Mouse (Mus musculus) thymus, postnatal 14 days (tissue): Measurements from ENCODE around the gene Ptges.
A peak's percentile ranks its signal among the peaks of the same experiment; 100 is the strongest.

ENCODE experiments used
- DNase-seq: peaks from one replicate; pipeline ENCODE4 v3.0.0; 2021

Ptges gene

DNA sequence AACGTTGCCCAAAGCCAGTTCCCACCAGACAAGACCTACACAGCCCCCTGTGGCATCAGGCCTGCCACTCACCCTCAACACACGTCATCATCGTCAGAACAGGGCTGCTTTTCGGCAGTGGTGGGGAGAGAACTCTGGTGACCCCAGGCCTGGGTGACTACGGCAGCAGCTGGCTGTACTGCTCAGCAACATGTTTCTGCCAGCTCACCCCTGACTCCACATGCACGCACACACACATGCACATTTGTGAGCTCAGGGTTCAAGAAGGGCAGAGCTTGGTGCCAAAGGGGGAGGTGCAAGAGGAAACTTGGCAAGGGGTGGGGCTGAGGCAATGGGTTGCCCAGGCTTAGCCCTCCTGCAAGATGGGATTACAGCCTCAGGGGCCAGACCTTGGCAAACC is 32.4 kb downstream of the Ptges start:
- DNase-seq, result peak; percentile 13

DNA sequence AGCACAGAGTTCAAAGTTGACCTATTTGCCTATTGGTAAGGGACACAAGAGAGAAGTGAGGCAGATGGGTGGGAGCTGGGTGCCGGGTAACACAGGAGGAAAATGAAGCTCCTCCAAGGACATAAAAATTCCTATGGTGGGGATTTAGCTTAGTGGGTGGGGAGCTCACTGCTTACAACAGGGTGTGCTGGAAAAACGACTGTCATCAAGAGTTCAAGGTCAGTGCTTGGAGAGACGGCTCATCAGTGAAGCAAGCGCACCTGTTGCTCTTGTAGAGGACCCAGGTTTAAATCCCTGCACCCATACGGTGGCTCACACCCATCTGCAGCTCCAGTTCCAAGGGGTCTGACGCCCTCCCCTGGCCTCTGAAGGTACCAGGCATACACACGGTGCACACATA is 35.7 kb downstream of the Ptges start:
- no peak for DNase-seq

DNA sequence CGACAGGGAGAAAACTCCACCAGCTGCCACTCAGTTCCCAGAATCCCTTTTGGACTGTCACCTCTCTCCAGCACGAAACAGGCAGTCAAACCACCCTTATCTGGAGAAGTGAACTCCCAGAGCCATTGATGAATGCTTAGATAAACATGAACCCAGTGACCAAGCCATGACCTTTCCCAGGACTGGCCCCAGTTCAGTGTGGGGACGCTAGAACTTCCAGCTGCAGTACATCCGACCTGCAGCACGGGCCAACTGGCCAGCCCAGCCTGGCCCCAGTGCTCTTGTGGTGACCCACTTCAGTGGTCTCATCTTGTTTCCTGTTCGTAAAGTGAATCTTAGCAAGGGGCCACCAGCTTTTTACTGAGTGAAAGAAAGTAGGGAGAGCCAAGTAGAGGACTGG is 36.3 kb downstream of the Ptges start:
- DNase-seq, result no peak

DNA sequence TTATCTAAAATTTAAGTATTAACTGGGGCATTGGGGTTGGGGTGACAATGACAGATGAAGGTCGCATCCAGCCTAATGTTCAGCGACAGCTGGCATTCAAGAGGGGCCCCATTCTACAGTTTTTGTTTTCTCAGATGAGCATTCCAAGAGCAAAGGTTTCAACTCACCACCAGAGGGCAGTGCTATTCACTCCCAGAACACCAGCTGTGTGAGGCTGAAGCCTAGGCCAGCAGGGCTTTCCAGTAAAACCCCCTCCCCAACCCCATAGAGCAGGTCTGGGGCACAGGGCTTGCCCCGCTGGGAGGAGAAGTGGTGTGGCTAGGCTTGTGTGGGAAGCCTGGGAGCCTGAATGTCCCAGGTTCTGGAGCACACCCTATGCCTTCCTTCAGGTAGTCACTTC is 38.7 kb downstream of the Ptges start:
- DNase-seq, result peak; percentile 55

DNA sequence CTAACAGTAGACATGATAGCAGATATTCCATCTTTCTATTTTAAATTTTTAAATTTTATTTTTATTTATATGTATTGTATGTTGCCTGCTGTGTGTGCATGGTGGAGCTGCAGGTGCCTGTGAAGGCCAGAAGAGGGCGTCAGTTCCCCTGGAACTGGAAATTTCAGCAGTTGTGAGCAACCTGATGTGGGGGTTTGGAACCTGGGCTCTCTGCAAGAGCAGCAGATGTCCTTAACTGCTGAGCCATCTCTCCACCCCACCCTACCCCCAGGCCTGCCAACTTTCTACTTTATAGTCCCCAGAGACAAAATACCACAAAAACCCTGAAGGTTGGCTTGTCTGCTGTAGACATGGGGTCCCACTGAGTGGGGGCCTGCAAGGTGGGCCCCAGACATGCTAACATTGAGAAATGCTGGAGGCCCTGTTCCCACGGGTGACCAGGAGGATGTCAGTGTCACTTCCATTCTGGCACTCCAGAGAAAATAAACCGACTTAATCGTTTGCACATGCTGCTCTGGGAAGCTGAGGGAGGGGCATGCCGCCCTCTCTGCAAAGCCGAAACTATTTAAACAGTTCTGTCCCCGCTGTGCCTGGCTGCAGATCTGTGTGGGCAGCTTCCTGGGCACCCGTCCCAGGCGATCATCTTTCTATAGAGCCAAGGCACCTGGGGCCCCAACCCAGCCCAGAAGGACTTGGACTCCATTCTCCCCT is 44.1 kb downstream of the Ptges start:
- no peak for DNase-seq

DNA sequence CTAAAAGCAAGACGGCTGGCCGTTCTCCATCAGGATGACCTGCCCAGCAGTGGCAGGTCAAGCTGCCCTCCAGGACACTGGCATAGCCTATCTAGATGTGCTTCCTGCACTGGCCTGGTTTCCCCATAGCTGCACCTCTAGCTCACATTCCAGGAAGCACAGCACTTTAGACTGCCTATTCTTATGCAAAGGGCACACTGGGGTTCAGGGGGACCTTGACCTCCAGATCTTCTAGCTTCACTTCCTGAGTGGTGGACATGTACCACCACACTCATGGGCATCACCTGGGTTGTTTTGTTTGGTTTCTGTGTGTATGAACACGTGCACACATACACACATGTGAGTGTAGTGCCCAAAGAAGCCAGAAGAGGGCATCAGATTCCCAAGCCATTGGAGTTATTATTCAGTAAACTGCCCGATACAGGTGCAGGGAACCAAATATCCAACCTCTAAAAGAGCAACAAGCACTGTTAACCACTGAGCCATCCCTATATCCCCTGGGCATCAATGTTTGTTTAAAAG is 44.8 kb downstream of the Ptges start:
- DNase-seq, result no peak

DNA sequence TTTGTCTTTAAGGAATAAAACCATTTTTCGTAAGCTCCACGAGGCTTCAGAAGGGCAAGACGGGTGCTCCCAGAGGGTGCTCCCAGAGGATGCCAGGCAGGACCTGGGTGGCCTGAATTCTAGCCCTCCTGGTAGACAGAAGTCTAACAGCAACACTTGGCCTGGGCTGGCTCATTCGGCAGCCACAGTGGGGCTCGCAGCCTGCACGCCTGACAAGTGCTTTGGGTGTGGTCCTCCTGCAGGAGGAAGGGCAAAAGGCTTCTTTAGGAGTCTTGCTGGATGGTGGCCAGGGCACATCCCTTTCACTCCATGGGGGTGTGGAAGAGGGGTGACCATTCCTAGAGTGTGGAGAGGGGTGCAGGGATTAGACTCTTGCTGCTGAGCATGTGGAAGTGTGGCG is 48.4 kb downstream of the Ptges start:
- DNase-seq, result no peak

DNA sequence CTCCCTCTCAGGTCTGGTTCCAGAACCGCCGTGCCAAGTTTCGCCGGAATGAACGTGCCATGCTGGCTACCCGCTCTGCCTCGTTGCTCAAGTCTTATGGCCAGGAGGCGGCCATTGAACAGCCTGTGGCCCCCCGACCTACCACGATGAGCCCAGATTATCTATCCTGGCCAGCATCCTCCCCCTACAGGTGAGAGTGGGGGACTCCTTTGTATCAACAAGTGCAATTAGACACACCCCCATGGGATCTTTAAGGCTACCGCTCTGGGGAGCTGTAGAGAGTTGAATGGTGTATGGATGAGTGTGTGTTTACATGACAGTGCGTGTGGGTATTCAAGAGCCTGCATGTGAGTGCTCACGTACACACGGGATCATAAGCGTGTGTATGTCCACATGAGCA is 50.2 kb downstream of the Ptges start:
- DNase-seq, result no peak

DNA sequence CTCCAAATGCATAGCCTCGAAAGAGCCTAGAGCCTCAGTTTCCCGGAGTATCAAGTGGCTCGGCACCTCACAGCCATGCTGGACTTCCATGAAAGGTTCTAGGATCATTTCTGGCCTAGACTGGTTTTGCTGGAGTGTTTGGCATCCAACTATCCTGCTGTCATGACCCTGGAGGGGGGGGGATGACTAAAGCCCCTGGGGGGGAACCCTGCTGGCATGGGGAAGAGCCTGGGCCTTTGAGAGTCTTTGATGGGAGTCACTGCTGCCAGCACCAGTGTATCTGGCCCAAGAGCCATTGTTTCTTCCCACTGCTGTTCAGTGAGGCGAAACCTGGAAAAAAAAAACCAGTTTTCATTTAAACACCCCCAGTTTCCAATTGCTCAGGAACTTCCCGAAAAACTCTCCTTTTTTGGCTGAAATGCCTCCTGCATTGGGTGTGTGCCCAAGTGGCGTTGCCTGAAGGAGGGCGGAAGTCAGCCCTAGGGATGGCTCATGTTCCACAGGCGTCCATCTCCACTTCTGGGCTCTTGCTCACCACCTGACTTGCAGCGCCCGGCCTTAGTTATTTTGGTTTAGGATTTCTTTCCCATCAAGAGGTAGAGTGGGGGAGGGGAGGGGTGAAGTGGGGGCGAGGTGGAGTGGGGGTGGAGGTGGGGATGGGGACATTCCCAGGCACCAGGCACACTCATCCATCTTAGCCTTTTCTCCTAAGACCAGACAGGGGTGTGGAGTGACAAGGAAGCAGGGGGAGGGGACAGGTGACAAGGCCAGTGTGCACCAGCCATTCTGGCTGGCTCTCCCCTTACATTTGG is 53.8 kb downstream of the Ptges start:
- no peak for DNase-seq

DNA sequence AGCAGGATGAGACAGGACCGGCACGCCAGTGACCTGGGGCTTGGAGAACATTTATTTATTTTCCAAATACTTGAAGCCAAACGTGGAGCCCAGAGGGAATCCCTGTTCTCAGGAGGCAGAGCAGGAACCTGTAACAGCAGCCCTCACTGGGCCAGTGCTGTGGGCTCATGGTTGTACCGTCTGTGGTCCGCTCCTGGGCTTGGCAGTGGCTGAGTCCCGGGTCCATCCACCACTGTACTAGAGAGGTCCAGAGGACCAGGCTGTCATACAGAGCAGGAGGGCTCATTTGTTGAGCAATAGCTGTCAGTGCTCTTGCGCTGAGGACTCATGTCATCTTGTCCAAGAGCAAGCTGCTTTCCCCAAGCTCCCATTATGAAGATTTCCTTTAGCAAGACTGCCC is 54.6 kb downstream of the Ptges start:
- DNase-seq, result no peak

DNA sequence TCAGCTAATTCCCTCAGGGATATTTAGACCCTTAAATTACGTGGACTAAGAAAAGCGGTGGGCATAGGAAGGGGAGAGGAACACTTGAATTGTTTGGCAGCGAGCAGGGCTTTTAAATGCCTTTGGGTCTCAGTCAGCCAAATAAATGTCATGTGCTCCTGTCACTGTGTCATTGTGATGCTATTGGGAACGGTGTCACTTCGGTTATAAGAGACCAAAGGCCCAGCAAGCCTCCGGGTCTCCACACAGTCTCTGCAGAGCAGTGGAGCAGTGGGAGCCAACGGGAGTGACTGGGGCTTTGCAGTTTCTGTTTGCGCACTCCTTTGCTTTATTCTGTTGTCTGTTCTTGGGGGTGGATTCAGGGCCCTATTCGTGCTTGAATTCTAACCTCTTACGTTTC is 55.2 kb downstream of the Ptges start:
- no peak for DNase-seq

DNA sequence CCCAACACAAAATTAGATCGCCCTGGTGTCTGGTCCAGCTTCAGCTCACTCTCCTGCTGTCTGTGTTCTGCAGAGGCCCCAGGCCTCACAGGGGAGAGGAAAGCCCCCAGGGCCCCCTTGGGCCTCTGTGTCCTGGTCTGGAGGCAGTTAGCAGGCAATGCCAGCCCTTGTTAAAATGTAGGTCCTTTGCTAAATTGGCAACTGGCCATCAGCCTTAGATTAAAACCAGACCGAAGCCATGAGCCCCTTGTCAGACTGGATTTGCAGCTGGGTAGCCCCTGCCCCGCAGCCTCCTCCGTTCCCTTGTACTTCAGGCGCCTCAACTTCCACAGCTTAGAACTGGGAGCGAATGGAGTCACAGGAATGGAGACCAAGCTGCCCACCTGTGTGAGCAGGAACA is 57.0 kb downstream of the Ptges start:
- DNase-seq, result no peak

DNA sequence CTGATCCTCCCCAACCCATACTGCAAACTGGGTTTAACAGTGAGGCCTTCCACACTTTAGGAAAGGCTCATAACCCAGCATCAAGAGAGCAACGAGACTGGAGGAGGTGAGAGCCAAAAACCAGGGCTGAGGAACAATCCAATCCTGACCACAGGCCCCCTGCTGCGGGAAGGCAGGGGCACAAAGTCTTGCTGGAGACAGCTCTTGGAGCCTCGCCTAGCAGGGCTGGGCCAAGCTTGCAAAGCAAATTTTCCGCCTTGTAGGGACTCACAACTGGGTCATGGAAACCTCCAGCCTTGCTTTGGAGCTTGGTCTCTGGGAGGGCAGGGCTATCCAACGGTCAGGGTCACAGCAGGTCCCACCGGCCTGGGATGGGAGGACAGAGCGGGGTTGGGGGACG is 58.8 kb downstream of the Ptges start:
- no peak for DNase-seq

DNA sequence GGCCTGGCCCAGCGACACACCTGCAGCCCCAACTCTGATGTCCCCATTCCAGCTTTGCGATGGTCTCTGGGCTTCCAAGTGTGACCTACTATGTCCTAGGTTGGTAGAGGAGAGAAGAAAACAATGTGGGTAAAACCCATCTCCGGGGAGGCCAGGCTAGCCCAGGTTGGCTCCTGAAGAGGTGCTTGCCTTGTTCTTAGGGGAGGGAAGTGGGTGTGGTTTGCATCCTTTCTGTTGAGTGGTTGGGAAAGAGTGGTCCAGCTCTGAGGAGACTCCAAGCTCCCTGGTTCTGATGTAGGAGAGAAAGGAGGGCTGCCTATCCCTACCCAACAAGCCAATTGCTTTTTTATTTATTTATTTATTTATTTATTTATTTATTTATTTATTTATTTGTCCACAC is 64.2 kb downstream of the Ptges start:
- DNase-seq, result no peak

DNA sequence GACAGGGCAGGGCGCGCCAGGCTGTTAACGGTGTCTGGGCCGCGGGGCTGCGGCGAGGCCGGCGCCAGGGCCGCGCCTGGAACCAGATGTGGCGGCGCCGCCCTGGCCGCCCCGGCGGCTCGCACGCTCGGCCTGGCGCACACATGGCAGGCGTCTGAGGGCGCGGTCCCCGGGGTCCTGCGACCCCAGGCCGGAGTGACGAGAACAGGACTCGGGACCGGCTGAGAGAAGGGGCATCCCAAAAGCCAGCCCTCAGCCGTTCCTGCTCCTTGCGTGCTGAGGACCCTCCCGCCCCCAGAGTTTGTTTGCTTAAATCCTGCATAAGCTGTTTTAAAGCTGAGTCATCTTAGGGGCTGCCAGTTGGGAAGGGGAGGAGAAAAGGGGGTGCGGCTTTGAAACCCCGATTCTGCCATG is 64.7 kb downstream of the Ptges start:
- DNase-seq, result no peak

DNA sequence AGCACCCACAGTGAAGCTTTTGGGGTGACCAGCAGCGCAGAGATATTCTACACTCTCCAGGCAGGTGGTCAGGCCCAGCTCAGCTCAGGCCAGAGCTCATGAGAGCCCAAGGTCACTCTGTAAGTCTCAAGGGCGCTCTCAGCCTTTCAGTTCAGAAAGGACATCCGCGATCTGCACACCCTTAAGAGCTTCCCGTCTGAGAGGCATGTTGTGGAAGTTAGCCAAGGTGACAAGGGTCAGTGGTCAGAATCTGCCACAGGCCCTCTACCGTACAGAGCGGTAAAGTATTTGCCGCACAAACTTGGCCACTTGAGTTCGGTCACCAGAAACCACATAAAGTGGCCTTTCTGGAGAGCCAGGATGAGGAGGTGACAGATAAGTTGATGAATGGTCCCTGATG is 66.1 kb downstream of the Ptges start:
- DNase-seq, result no peak

DNA sequence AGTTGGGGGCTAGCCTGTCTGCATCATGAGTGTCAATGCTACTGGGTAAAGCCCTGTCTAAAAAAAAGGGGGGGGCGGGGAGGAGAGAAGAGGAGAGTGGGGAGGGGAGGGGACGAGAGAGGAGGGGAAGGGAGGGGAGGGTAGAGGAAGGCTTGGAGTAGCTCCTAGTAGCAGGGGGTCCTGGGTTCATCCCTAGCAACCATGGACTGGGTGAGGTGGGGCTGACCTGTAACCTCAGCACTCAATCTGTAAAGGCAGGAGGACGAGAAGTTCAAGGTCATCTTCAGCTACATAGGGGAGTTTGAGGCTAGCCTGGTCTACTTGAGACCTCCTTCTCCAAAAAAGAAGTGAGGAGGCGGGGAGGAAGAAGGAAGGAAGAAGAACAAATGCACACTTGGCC is 67.6 kb downstream of the Ptges start:
- no peak for DNase-seq

DNA sequence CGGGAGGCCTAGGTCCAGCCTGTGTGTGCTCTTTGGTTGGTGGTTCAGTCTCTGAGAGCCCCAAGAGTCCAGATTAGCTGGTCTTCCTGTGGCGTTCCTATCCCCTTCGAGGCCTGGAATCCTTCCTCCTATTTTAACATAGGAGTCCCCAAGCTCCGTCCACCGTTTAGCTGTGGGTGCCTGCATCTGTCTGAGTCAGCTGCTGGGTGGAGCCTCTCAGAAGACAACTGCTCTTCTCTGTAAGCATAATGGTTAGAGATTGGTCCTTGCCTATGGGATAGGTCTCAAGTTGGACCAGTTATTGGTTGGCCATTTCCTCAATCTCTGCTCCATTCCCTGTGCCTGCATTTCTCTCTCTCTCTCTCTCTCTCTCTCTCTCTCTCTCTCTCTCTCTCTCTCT is 69.9 kb downstream of the Ptges start:
- DNase-seq, result no peak

DNA sequence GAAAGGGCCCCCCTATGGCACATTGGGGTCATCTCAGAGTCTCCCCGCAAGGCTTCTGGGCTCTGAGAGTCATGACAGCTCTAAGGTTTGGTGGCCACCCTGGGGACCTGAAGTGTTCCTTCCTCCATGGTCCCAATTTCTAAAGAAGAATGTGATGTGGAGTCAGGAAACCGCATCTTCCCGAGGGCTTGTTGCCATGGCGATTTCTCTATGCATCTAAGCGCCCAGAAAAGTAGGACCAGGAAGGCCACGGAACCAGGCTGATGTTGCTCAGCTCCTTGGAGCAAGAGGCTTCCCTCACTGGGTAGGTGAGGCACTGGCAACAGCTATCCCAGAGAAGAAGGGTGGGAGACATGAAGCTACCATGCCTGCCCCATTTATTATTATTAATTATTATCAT is 72.6 kb downstream of the Ptges start:
- DNase-seq, result no peak

DNA sequence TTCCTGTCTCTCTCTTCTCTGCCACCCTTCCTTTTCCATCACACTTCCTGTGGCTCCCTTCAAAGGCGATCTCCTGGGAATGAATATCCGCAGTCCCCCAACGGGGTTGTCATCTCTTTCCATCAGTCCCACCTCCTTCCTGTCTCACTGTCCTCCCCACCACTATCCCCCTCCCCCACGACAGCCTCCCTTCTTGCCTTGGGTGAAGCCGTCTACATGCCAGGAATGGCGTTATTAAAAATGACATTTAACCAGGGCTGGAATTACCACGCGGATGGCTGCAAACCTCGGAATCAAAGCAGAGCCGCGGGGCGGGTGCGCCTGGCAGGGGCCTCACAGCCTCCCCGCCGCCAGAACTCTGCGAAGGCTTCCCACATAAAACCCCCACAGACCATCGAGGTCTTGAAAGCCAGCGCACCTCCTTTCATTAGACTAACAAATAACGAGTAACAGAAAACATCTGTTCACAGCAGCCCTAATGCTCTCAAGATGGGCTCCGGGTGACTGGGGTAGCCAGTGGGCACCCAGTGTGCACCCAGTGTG is 76.8 kb downstream of the Ptges start:
- DNase-seq, result no peak

DNA sequence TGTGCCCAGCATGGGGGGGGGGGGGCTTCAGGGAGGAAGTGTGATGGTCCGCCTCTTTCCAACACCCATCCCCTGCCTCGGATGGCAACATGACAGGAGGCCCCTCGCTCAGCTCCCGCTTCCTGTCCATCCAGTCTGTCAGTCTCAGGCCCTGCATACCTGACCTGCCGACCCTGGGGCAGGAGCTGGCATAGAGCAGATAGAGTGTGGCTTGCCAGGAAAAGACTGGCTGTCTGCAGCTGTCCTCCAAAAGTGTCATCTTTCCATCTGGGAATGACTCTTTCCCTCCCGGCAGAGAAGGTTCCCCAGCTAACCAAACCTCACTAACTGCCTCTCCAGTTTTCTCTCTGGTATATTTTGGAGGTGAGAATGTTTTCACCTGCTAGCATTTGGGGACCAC is 79.1 kb downstream of the Ptges start:
- DNase-seq, result no peak

DNA sequence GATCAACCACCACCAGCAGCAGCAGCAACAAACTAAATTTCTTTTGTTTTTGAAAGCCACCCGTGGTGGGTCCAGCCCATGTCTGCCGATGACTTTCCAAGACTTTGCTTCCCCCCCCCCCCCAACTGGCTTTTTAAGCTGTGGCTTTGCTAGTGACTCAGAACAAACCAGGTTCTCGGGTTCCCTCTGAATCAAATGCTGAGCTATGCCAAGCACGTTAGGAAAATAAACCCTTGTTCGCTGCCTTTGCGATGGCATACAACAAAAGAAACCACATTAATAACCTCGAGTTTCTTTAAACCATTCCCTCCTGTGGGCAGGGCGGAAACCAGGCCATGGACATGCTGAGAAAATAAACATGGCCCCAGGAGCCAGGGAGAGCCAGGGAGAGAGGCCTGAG is 81.5 kb downstream of the Ptges start:
- DNase-seq, result no peak

DNA sequence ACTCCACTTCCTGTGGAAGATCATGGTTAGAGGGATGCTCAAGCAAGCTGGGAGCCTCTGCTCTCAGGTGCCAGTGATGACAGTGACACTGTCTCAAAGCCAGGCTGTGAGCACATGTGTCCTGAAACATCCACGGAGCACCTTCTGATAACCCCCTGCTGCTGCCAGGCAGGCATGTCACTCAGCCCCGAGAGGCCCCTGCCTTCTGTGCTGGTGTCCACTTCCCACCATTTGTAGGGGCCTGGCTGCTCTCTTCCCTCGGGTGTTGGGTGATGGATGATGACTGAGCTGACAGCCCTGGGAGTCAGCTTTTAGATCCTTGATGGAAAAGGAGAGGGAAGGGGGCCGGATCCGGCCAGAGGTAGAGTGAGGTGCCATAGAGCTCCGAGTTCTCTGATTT is 82.9 kb downstream of the Ptges start:
- no peak for DNase-seq

DNA sequence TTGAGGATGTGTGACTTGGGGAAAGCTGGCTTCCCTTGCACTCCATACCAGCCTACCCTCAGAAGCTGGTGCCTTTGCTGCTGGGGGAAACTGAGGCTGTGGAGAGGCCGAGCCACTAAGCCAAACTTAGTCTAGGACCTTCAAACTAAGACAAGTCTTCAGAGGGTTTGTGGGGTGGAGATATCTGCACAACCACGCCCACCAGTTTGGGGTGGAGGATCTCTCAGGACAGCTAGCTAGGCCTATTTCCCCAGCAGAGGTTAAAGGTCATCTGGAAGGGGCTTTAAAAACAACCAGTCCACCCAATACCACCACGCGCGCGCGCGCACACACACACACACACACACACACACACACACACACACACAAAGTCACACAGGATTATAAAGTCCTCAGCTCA is 83.4 kb downstream of the Ptges start:
- DNase-seq, result no peak
